8 mouse cellular contexts compared by ENCODE assay signal in the genomic region with DNA sequence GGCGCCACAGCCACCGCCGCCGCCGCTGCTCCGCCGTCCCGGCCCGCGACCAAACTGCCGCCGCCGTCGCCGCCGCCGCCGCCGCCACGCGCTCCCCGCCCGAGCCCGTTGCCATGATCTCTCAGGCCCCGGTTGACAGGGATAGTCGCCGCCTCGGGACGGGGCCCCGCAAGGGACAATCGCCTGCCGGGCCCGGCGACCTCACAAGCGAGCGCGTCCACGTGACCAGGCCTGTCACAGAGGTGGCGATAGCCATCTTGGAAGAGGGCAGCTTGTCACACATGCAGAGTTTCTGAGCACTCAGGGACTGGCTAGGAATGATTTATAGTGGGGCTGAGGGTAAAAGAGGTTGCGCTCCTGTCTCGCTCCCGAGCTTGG. TPM values are rescaled to one million over a fixed set of nuclear protein-coding genes. Genes with fewer than 3 reads are reported as not detected.
A peak's percentile ranks its signal among the peaks of the same experiment; 100 is the strongest.
DNase-seq lines count a peak whose midpoint lies in the region; ATAC-seq and TF ChIP-seq lines count a peak whose summit lies in the region.

TSS of gene Ttll11 (minus strand) at position 270 of the 378 bp plus-strand sequence.

- no peaks in the 10 kb centered on the region for H3K9me3 ChIP-seq in E14TG2a.4 (ENCODE audit: low read length)
- H3K9me3 ChIP-seq in forebrain, embryonic 12.5 days = no peaks in the 10 kb centered on the region
- H3K9me3 ChIP-seq in heart, postnatal 0 days (replicated peaks; ENCODE audit: control insufficient read depth, low read length) = no peaks in the 10 kb centered on the region
- no peaks in the 10 kb centered on the region for H3K9me3 ChIP-seq in liver, embryonic 16.5 days (replicated peaks; ENCODE audit: control insufficient read depth, low read length)
- H3K9me3 ChIP-seq in neural tube, embryonic 13.5 days = no peaks in the 10 kb centered on the region

- peak within 1 kb of the TSS; percentile 97 for H3K4me2 ChIP-seq in forebrain, embryonic 12.5 days
- peak within 1 kb of the TSS; percentile 82 for H3K4me2 ChIP-seq in heart, postnatal 0 days (ENCODE audit: low read depth, low read length)
- peak within 1 kb of the TSS; percentile 91 for H3K4me2 ChIP-seq in liver, embryonic 16.5 days (ENCODE audit: low read depth, low read length)
- peak within 1 kb of the TSS; percentile 98 for H3K4me2 ChIP-seq in neural tube, embryonic 13.5 days

- H3K27ac ChIP-seq in forebrain, embryonic 12.5 days = peak within 1 kb of the TSS; percentile 76
- H3K27ac ChIP-seq in heart, postnatal 0 days (ENCODE audit: low read depth) = peak within 1 kb of the TSS; percentile 91
- peak within 1 kb of the TSS; percentile 65 for H3K27ac ChIP-seq in liver, embryonic 16.5 days (ENCODE audit: low read length)
- peak within 1 kb of the TSS; percentile 91 for H3K27ac ChIP-seq in neural tube, embryonic 13.5 days (replicated peaks)
- peak within 1 kb of the TSS; percentile 98 for H3K27ac ChIP-seq in testis, adult 2 months (ENCODE audit: control insufficient read depth, insufficient read depth, low read depth, low read length)

- no peak for TF ChIP-seq EP300 in heart, postnatal 0 days (IDR thresholded peaks at IDR 0.05; ENCODE audit: low read depth)

- H3K27me3 ChIP-seq in E14TG2a.4 (ENCODE audit: insufficient read depth, low read length) = peaks cover 72% of the 10 kb centered on the region
- peaks cover 7% of the 10 kb centered on the region; the same call in 1 of the 2 replicates for H3K27me3 ChIP-seq in forebrain, embryonic 12.5 days
- no peaks in the 10 kb centered on the region for H3K27me3 ChIP-seq in heart, postnatal 0 days (ENCODE audit: control insufficient read depth, insufficient read depth, low read length)
- peaks cover 1% of the 10 kb centered on the region for H3K27me3 ChIP-seq in liver, embryonic 16.5 days (ENCODE audit: control insufficient read depth, insufficient read depth, low read depth, low read length)
- peaks cover 2% of the 10 kb centered on the region; the same call in 1 of the 2 replicates for H3K27me3 ChIP-seq in neural tube, embryonic 13.5 days
- no peaks in the 10 kb centered on the region; the same call in 1 of the 2 replicates for H3K27me3 ChIP-seq in testis, adult 2 months (ENCODE audit: control insufficient read depth, insufficient read depth, low read length)

- TF ChIP-seq POLR2A in testis, adult 2 months (IDR thresholded peaks at IDR 0.05; ENCODE audit: control insufficient read depth, low read depth, low read length) = peak; percentile 73

- peaks cover 8% of the 10 kb centered on the region for H3K4me1 ChIP-seq in E14TG2a.4 (replicated peaks; ENCODE audit: low read depth, low read length)
- peaks cover 23% of the 10 kb centered on the region for H3K4me1 ChIP-seq in forebrain, embryonic 12.5 days
- H3K4me1 ChIP-seq in heart, postnatal 0 days (ENCODE audit: control insufficient read depth, insufficient read depth) = peaks cover 14% of the 10 kb centered on the region
- peaks cover 11% of the 10 kb centered on the region for H3K4me1 ChIP-seq in liver, embryonic 16.5 days (ENCODE audit: control insufficient read depth, low read depth, low read length)
- peaks cover 31% of the 10 kb centered on the region for H3K4me1 ChIP-seq in neural tube, embryonic 13.5 days (replicated peaks)
- peaks cover 11% of the 10 kb centered on the region for H3K4me1 ChIP-seq in testis, adult 2 months (ENCODE audit: control insufficient read depth, insufficient read depth, low read length)

- H3K36me3 ChIP-seq in E14TG2a.4 (ENCODE audit: insufficient read depth, low read length) = no peaks in the 10 kb centered on the region
- H3K36me3 ChIP-seq in forebrain, embryonic 12.5 days (replicated peaks) = no peaks in the 10 kb centered on the region
- no peaks in the 10 kb centered on the region for H3K36me3 ChIP-seq in heart, postnatal 0 days (replicated peaks; ENCODE audit: control insufficient read depth, insufficient read depth, low read length)
- H3K36me3 ChIP-seq in liver, embryonic 16.5 days (ENCODE audit: control insufficient read depth, insufficient read depth) = no peaks in the 10 kb centered on the region
- no peaks in the 10 kb centered on the region for H3K36me3 ChIP-seq in neural tube, embryonic 13.5 days
- peaks cover 3% of the 10 kb centered on the region for H3K36me3 ChIP-seq in testis, adult 2 months (ENCODE audit: control insufficient read depth, insufficient read depth, low read length)

- H3K4me3 ChIP-seq in E14TG2a.4 (replicated peaks; ENCODE audit: low read length) = peak within 1 kb of the TSS; percentile 86
- peak within 1 kb of the TSS; percentile 88 for H3K4me3 ChIP-seq in forebrain, embryonic 12.5 days (replicated peaks)
- H3K4me3 ChIP-seq in heart, postnatal 0 days (ENCODE audit: low read depth, low read length) = peak within 1 kb of the TSS; percentile 90
- H3K4me3 ChIP-seq in liver, embryonic 16.5 days (ENCODE audit: low read depth, low read length) = peak within 1 kb of the TSS; percentile 77
- H3K4me3 ChIP-seq in neural tube, embryonic 13.5 days = peak within 1 kb of the TSS; percentile 89
- peak within 1 kb of the TSS; percentile 89 for H3K4me3 ChIP-seq in testis, adult 2 months (ENCODE audit: control insufficient read depth, low read depth, low read length)

- H3K9ac ChIP-seq in forebrain, embryonic 12.5 days = peak within 1 kb of the TSS; percentile 91
- peak within 1 kb of the TSS; percentile 93 for H3K9ac ChIP-seq in heart, postnatal 0 days (replicated peaks; ENCODE audit: low read depth, low read length)
- peak within 1 kb of the TSS; percentile 76 for H3K9ac ChIP-seq in liver, embryonic 16.5 days (ENCODE audit: low read depth, low read length)
- H3K9ac ChIP-seq in neural tube, embryonic 13.5 days = peak within 1 kb of the TSS; percentile 93

- DNase-seq in c-Kit-positive CD71-positive TER-119-positive erythroid progenitor cells, embryonic 14.5 days (ENCODE audit: low spot score) = peak; percentile 87
- peak; percentile 90 for DNase-seq in heart, postnatal 0 days (ENCODE audit: low spot score)
- peak; percentile 95 to 97 for DNase-seq in kidney, postnatal 4 days

- TF ChIP-seq CTCF in E14TG2a.4 (conservative IDR thresholded peaks at IDR 0.05; ENCODE audit: low read length) = no peak
- no peak for TF ChIP-seq CTCF in heart, postnatal 0 days (IDR thresholded peaks at IDR 0.05; ENCODE audit: low read depth)
- TF ChIP-seq CTCF in testis, adult 2 months (IDR thresholded peaks at IDR 0.05; ENCODE audit: control insufficient read depth, insufficient read depth, insufficient replicate concordance, low read depth, low read length) = no peak

- peak; percentile 94 for ATAC-seq in forebrain, embryonic 12.5 days (ENCODE audit: low FRiP score)
- peak; percentile 89 for ATAC-seq in heart, postnatal 0 days (ENCODE audit: insufficient read depth, low read depth)
- peak; percentile 92 for ATAC-seq in liver, embryonic 16.5 days (ENCODE audit: low read depth)
- peak; percentile 90 for ATAC-seq in neural tube, embryonic 13.5 days (ENCODE audit: low read depth)

- under 1% methylated on average over 40 of the region's 42 CpGs for WGBS in forebrain, embryonic 12.5 days
- under 1% methylated on average over 41 of the region's 42 CpGs for WGBS in heart, postnatal 0 days
- under 1% methylated on average over 42 of the region's 42 CpGs for whole genome bisulfite sequencing in liver, embryonic 16.5 days (ENCODE audit: insufficient replicate concordance)
- under 1% methylated on average over 41 of the region's 42 CpGs for WGBS in neural tube, embryonic 13.5 days

RNA-seq across cellular contexts. Expression of gene Ttll11, which starts in this region (rescaled TPM):
- 2.9 and 3.8 TPM in 2 replicates for polyA plus RNA-seq in forebrain, embryonic 12.5 days (2016; fragmentation: Nextera tagmentation; extraction: Ambion mirVana)
- 3.9 and 5.0 TPM in 2 replicates for total RNA-seq in heart, postnatal 0 days (2014; rRNA removed; ENCODE audit: low replicate concordance)
- polyA plus RNA-seq in heart, postnatal 0 days (2015; fragmentation: Nextera tagmentation; extraction: Ambion mirVana) = 1.5 and 1.7 TPM in 2 replicates
- 0.79 and 0.84 TPM in 2 replicates for polyA plus RNA-seq in liver, embryonic 16.5 days (2015; fragmentation: Nextera tagmentation; extraction: Ambion mirVana)
- 5.1 and 5.2 TPM in 2 replicates for polyA plus RNA-seq in neural tube, embryonic 13.5 days (2015; fragmentation: Nextera tagmentation; extraction: Ambion mirVana)
- polyA plus RNA-seq in testis, adult 2 months (2012; rRNA removed) = 47.1 and 47.6 TPM in 2 replicates

Comparison
In these comparisons a context has a peak if more than half of its experiments do, and no peak if none do; other contexts are left out.
1. Peak in every context shown above with its lines: DNase-seq, ATAC-seq, H3K4me3 ChIP-seq and H3K27ac ChIP-seq.
2. Peak in ATAC-seq, H3K4me3 ChIP-seq, H3K27ac ChIP-seq, H3K9ac ChIP-seq and H3K4me2 ChIP-seq in liver, embryonic 16.5 days; RNA of the gene not detected or under 1 TPM.